Mouse (Mus musculus) spleen, adult 2 months (tissue): ENCODE data around the gene Hspb7. TPM values are rescaled to one million over a fixed set of nuclear protein-coding genes. Genes with fewer than 3 reads are reported as not detected.

Experiments
- DNase-seq, 2 experiments: peaks; one replicate each; pipeline versions ENCODE4 v3.0.0 to v3.0.0-alpha.2; 2012 to 2021; ENCODE audit warnings: low spot score in 2 of 2, low read depth in 1 of 2
- H3K27ac ChIP-seq: fragments of 200-500 bp; 2 replicates; pipeline ENCODE4 v1.5.1; 2012; ENCODE audit warnings: low read length, inconsistent platforms; ENCODE audit not compliant: insufficient read depth
- H3K27me3 ChIP-seq: fragments of 200-500 bp; 2 replicates; pipeline ENCODE4 v1.6.1; 2012; ENCODE audit warnings: mild to moderate bottlenecking, moderate library complexity, low read length, inconsistent platforms; ENCODE audit not compliant: control insufficient read depth, insufficient read depth
- H3K36me3 ChIP-seq: fragments of 200-500 bp; 2 replicates; pipeline ENCODE4 v1.6.1; 2012; ENCODE audit warnings: mild to moderate bottlenecking, low read length, inconsistent platforms; ENCODE audit not compliant: control insufficient read depth, insufficient read depth
- H3K4me1 ChIP-seq: fragments of 200-500 bp; 2 replicates; pipeline ENCODE4 v1.6.1; 2011; ENCODE audit warnings: inconsistent platforms; ENCODE audit not compliant: control insufficient read depth, insufficient read depth, insufficient read length
- H3K4me3 ChIP-seq: fragments of 200-500 bp; 2 replicates; pipeline ENCODE4 v1.5.1; 2011; ENCODE audit warnings: mild to moderate bottlenecking, inconsistent platforms; ENCODE audit not compliant: insufficient read depth, insufficient read length; ENCODE audit errors: extremely low read depth
- CTCF ChIP-seq: fragments of 200-500 bp; IDR thresholded peaks from 2 replicates; pipeline ENCODE4 v1.5.1; 2011; ENCODE audit warnings: mild to moderate bottlenecking, inconsistent platforms; ENCODE audit not compliant: insufficient read depth, insufficient read length, insufficient replicate concordance; ENCODE audit errors: extremely low read depth
- POLR2A ChIP-seq: fragments of 200-500 bp; IDR thresholded peaks from 2 replicates; pipeline ENCODE4 v1.6.1; 2011; ENCODE audit warnings: low read depth, low read length, inconsistent platforms
- WGBS: fragments of 180-500 bp; shearing (Covaris S2); methylation state at CpG from one replicate; pipeline ENCODE4 v1.1.7; 2018; 5-methylcytosine and 5-hydroxymethylcytosine counted together
- polyA plus RNA-seq: library from polyadenylated mRNA; depleted of rRNA; stranded (reverse); fragments of >200 nt; gene quantifications from 2 replicates; pipeline ENCODE4 v1.2.3, GENCODE M21; 2012

Gene Hspb7
- polyA plus RNA-seq, 1 experiment: 2.4 TPM

DNA sequence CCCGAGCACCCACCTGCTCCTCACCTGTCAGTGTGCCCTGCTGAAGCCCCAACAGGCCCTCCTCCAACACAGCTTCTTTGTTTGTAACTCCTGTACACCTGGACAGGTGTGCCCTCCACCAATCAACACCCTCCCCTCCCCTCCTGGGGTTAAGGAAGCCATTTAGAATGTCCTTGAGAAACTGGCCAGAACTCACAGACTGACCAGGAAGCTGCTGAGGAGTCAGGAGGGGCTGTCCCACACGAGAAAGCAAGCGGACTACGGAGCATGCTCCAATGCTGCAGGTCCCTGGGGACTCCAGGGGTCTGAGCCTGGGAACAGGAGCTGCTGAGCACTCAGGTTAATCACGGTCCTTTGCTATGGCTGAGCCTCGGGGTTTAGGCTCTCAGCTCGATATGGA, 4.7 kb upstream of the Hspb7 start, which contains the start of gene Clcnkb:
TSS of gene Clcnkb (minus strand) at position 91 of the 400 bp plus-strand sequence.
- no peak within 1 kb of the TSS for H3K27ac ChIP-seq
- DNase-seq: no peak
- no peaks in the 10 kb centered on the region for H3K36me3 ChIP-seq
- no peak within 1 kb of the TSS for H3K4me3 ChIP-seq
- no peaks in the 10 kb centered on the region for H3K27me3 ChIP-seq
- 84% methylated on average over 7 of the region's 7 CpGs for WGBS
- TF ChIP-seq CTCF (no peak), POLR2A (no peak)
- H3K4me1 ChIP-seq: peaks cover 10% of the 10 kb centered on the region; the same call in 1 of the 2 replicates

DNA sequence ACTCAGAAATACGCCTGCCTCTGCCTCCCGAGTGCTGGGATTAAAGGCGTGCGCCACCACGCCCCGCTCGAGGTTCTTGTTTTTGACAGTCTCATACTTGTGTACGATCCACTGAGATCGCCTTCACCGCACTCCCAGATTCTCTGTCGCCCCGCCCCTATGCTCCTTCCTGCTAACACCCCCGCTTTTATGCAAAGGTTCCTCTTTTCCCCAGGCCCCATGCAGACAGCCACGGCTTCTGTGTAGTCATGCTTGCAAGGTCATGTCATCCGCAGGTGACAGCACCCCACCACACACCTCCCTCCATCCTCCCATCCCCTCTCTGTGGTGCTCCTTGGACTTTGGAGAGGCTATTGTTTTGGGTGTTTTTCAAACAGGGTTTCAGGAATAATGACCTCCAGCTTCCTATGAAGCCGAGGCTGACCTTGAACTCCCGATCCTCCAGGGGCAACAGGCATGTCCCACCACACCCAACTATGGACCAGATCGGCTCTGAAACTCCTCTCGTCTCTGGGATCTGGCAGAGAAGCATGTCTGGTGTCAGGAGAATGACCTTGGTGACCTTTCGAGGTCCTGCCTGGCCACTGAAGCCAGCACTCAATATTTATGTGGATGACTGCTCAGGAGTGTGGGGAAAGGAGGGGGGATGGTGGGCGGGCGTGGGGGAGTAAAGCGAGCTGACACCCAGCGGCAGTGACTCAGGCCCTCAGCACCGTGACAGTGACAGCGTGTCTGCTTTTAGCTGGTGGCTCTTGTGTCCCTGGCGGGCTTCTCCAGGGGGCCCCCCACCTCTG, 984 bp upstream of the Hspb7 start:
- Histone ChIP-seq H3K4me1 (peaks cover 10% of the 10 kb centered on the region; the same call in 1 of the 2 replicates), H3K4me3 (no peak overlapping the region), H3K27me3 (no peaks in the 10 kb centered on the region), H3K27ac (no peak overlapping the region), H3K36me3 (no peaks in the 10 kb centered on the region)
- TF ChIP-seq POLR2A (no peak), CTCF (no peak)
- WGBS: 15% methylated on average over 27 of the region's 27 CpGs
- DNase-seq: peak; percentile 60 to 69

DNA sequence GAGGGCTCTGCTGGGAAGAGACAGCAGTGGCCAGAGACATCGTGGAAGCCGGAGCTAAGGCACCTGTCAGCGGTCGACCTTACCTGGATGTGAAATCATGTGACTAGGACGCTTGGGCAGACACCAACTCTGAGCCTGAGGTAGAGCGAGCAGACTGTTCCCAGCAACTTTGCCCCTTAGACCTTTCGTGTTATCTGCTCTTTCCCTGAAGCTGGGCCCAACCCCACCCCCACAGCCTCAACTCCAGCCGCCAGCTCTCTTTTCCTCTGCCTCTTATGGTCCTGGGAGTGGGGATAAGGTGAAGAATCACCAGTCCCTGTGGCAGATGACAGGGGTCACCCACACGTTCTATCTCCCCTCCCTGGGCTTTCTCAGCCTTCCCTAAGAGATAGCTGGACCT, 307 bp downstream of the Hspb7 start:
- TF ChIP-seq POLR2A (no peak), CTCF (no peak)
- DNase-seq: no peak
- Histone ChIP-seq H3K4me1 (peaks cover 14% of the 10 kb centered on the region; the same call in 1 of the 2 replicates), H3K27ac (no peak overlapping the region), H3K4me3 (no peak overlapping the region), H3K36me3 (no peaks in the 10 kb centered on the region), H3K27me3 (no peaks in the 10 kb centered on the region)
- WGBS: 89% methylated on average over 9 of the region's 9 CpGs

DNA sequence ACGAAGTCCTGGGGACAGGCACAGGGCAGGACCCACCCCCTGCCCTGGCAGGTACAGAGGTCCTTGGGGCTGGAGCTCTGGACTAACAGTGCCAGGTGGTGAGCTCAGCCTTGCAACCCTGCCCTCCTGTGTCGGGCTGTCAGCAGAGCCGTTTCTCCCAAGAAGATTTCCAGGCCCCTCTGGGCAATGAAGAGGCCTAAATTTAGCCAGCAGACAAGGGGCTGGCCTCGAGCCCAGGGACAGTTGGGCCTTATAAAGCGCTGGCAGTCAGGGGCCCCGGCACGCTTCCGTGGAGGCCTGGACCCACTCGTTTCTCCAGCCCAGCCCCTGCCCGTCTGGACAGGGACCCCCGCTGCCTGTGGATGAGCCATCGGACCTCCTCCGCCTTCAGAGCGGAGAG, 844 bp downstream of the Hspb7 start:
- Histone ChIP-seq H3K36me3 (no peaks in the 10 kb centered on the region), H3K4me1 (peaks cover 14% of the 10 kb centered on the region; the same call in 1 of the 2 replicates), H3K4me3 (no peak overlapping the region), H3K27ac (no peak overlapping the region), H3K27me3 (no peaks in the 10 kb centered on the region)
- 90% methylated on average over 14 of the region's 14 CpGs for WGBS
- no peak for DNase-seq
- TF ChIP-seq CTCF: no peak
- no peak for TF ChIP-seq POLR2A

DNA sequence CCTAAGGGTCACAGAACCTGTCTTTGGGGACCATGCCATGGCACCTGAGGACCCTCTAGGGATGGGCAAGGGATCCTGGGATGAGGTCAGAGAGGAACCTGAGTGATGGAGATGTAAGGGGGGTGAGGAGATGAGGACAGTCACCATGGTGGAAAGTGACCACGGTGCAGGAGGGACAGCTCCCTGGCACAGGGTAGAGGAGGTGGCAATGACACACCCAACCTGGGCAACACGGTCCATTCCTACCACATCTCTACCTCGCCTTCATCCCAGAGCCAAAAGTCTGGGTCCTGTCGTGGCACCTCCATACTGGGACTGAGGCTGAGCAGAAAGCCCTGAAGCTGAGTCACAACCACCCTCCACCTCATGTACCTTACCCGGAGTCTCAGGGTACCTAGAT, 2.3 kb downstream of the Hspb7 start:
- TF ChIP-seq POLR2A (no peak), CTCF (no peak)
- H3K27ac ChIP-seq: no peak overlapping the region
- H3K27me3 ChIP-seq: no peaks in the 10 kb centered on the region
- 88% methylated on average over 5 of the region's 5 CpGs for WGBS
- no peak for DNase-seq
- H3K4me1 ChIP-seq: peaks cover 14% of the 10 kb centered on the region; the same call in 1 of the 2 replicates
- no peaks in the 10 kb centered on the region for H3K36me3 ChIP-seq
- no peak overlapping the region for H3K4me3 ChIP-seq

DNA sequence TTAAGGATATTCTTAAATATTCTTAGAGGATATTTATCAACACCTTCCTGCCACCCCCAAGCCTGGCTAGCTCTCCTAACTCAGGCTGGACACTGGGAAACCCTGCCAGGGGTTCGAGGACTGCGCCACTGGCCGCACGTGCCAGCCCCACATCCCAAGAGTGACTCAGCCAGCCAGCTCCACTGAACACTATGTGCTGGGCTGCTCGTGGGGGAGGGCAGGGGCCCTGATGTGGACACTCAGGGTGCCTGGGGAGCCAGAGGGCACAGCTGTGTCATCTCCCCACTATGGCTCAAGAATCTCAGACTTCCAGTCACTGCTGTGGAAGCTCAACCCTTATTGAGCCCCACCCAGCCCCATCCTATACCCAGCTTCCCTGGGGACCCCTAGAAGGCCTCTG, 2.7 kb downstream of the Hspb7 start:
- Histone ChIP-seq H3K27ac (no peak overlapping the region), H3K4me3 (no peak overlapping the region), H3K36me3 (no peaks in the 10 kb centered on the region), H3K4me1 (peaks cover 14% of the 10 kb centered on the region; the same call in 1 of the 2 replicates), H3K27me3 (no peaks in the 10 kb centered on the region)
- DNase-seq: no peak
- TF ChIP-seq POLR2A: no peak
- TF ChIP-seq CTCF: no peak
- 81% methylated on average over 5 of the region's 5 CpGs for WGBS
